Mouse (Mus musculus): ENCODE measurements at regions not wholly inside any gene's neighbourhood (a gene's known extent, or its start where the extent isn't known, plus 50 kb on each side); places are given as distances from the start of the nearest gene placed in this dataset.

DNA sequence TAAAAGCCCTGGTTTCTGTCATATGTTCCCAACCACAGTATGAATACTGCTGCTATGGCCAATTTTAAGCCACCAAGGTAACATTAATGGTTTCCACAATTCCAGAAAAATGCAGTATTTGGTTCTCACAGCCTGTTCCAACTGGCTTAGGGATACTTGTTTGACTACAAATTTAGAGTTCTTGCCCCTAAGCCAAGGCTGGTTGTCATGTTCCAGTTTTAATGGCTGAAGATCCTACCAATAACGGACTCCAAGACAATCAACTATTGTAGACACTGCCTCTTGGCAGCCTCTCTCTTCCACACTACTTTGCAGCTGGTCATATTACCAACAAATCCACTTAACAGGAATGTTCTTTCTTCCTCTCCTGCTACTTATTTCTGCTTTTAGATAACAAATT lies 470.0 kb upstream of the Mpdz start:
- ATAC-seq: no peak
- Histone ChIP-seq H3K27me3 (replicated peaks; ENCODE audit: control insufficient read depth, insufficient read depth, low read length) (no peaks in the 10 kb centered on the region), H3K4me2 (ENCODE audit: low read length) (no peak overlapping the region), H3K36me3 (ENCODE audit: control insufficient read depth, insufficient read depth) (no peaks in the 10 kb centered on the region), H3K9ac (replicated peaks; ENCODE audit: low read depth, low read length) (no peak overlapping the region), H3K4me1 (replicated peaks; ENCODE audit: control insufficient read depth, insufficient read depth, low read length) (no peaks in the 10 kb centered on the region; the same call in 1 of the 2 replicates), H3K27ac (ENCODE audit: low read length) (no peak overlapping the region), H3K4me3 (replicated peaks; ENCODE audit: low read length) (no peak overlapping the region), H3K9me3 (ENCODE audit: control insufficient read depth, low read length) (no peaks in the 10 kb centered on the region)
- 55% methylated on average over 1 of the region's 1 CpGs for WGBS

DNA sequence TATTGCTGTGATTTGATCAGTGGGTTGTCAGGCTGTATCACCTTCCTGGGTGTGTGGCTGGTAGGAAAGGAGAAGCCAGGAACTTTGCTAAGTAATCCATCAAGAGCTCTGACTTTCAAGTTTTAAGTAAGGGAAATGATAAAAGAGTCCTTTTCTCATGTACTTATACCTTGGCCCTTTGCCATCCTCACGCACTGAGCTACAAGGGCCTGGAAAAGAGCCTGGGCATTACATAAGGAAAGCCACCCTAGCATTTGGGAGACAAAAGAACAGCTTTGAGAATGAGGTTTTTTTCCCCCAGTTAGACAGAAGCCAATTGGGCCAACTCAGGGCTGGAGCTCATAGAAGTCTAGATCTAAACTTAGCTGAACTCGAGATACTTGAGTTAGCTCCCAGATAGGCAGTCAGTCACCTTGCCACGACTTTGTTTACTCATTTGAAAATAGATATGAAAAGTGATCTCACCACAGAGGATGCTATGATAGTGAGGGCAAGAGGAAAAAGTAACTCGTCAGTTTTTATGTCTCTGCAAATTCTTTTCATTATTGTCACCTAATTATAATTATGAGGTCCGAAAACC lies 457.4 kb upstream of the Mpdz start:
- no peaks in the 10 kb centered on the region for H3K27me3 ChIP-seq (replicated peaks; ENCODE audit: control insufficient read depth, insufficient read depth, low read length)
- WGBS: 71% methylated on average over 5 of the region's 5 CpGs
- H3K27ac ChIP-seq (ENCODE audit: low read length): no peak overlapping the region
- no peak for ATAC-seq
- H3K4me2 ChIP-seq (ENCODE audit: low read length): no peak overlapping the region
- H3K4me1 ChIP-seq (replicated peaks; ENCODE audit: control insufficient read depth, insufficient read depth, low read length): no peaks in the 10 kb centered on the region
- H3K9ac ChIP-seq (replicated peaks; ENCODE audit: low read depth, low read length): no peak overlapping the region
- H3K4me3 ChIP-seq (replicated peaks; ENCODE audit: low read length): no peak overlapping the region
- H3K36me3 ChIP-seq (ENCODE audit: control insufficient read depth, insufficient read depth): no peaks in the 10 kb centered on the region
- H3K9me3 ChIP-seq (ENCODE audit: control insufficient read depth, low read length): no peaks in the 10 kb centered on the region

DNA sequence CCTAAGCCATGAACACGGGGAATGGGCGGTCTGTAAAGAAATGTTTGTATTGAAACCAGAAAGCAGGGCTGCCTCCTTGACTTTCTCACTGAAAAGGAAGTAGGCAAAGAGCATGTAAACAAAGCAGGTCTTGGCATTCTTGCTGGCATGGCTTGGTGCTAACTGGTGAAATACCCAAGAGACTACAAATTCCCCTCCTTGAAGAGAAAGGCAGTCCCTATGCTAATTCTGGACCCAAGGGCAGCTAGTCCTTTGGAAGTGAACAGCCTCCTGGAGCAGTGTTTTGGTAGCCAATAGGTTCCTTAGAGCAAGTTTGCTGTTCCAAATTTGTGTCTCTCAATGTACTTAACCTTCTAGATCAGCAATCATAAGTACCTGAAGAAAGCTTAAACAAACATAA lies 456.0 kb upstream of the Mpdz start:
- H3K9me3 ChIP-seq (ENCODE audit: control insufficient read depth, low read length): no peaks in the 10 kb centered on the region
- 66% methylated on average over 2 of the region's 2 CpGs for WGBS
- no peak for ATAC-seq

DNA sequence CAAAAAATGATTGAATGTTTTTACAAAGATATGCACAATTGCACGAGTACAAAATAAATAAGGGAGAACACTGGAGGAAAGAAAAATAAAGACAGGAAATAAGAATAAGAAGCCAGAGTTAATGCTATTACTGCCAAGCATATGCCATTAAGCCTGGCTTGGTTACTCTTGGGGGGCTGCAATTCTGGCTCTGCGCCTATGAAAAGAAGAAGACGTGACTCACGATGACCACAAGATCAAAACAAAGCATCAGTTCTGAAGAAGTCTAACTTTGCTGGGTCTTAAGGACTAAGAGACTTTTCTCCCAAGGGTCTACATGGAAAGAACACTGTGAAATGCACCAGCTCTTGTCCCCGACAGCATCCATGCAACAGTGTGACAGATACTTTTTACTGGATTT lies 454.8 kb upstream of the Mpdz start:
- Histone ChIP-seq H3K4me1 (replicated peaks; ENCODE audit: control insufficient read depth, insufficient read depth, low read length) (no peaks in the 10 kb centered on the region), H3K9me3 (ENCODE audit: control insufficient read depth, low read length) (no peaks in the 10 kb centered on the region), H3K9ac (replicated peaks; ENCODE audit: low read depth, low read length) (no peak overlapping the region), H3K4me3 (replicated peaks; ENCODE audit: low read length) (no peak overlapping the region), H3K36me3 (ENCODE audit: control insufficient read depth, insufficient read depth) (no peaks in the 10 kb centered on the region), H3K27me3 (replicated peaks; ENCODE audit: control insufficient read depth, insufficient read depth, low read length) (no peaks in the 10 kb centered on the region), H3K27ac (ENCODE audit: low read length) (no peak overlapping the region), H3K4me2 (ENCODE audit: low read length) (no peak overlapping the region)
- 85% methylated on average over 5 of the region's 5 CpGs for WGBS
- ATAC-seq: no peak

More for the DNA sequence above, 456.0 kb upstream of the Mpdz start:
- Histone ChIP-seq H3K27ac (ENCODE audit: low read length) (no peak overlapping the region), H3K9ac (replicated peaks; ENCODE audit: low read depth, low read length) (no peak overlapping the region), H3K27me3 (replicated peaks; ENCODE audit: control insufficient read depth, insufficient read depth, low read length) (no peaks in the 10 kb centered on the region), H3K4me3 (replicated peaks; ENCODE audit: low read length) (no peak overlapping the region), H3K4me2 (ENCODE audit: low read length) (no peak overlapping the region), H3K4me1 (replicated peaks; ENCODE audit: control insufficient read depth, insufficient read depth, low read length) (no peaks in the 10 kb centered on the region), H3K36me3 (ENCODE audit: control insufficient read depth, insufficient read depth) (no peaks in the 10 kb centered on the region)

DNA sequence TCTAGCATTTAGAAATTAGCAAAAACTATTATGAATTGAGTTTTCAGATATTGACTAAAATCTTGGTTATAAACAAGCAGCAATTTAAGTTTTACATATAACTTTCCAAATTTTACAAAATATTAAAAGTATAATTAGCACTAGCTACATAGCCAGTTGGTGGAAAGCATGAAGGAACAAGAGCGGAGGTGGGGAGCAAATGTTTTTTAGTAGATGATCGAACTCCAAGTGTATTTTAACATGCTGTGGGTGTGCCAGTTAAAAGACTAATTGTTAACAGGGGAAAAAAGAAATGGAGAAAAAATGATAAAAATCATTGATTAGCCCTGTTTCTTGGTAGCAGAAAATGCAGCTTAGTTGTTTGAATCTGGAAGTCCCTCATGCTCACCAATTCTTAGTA lies 426.3 kb upstream of the Mpdz start:
- Histone ChIP-seq H3K4me3 (replicated peaks; ENCODE audit: low read length) (no peak overlapping the region), H3K4me1 (replicated peaks; ENCODE audit: control insufficient read depth, insufficient read depth, low read length) (no peaks in the 10 kb centered on the region), H3K9me3 (ENCODE audit: control insufficient read depth, low read length) (no peaks in the 10 kb centered on the region), H3K36me3 (ENCODE audit: control insufficient read depth, insufficient read depth) (no peaks in the 10 kb centered on the region), H3K27ac (ENCODE audit: low read length) (no peak overlapping the region), H3K9ac (replicated peaks; ENCODE audit: low read depth, low read length) (no peak overlapping the region), H3K27me3 (replicated peaks; ENCODE audit: control insufficient read depth, insufficient read depth, low read length) (no peaks in the 10 kb centered on the region), H3K4me2 (ENCODE audit: low read length) (no peak overlapping the region)
- ATAC-seq: no peak
- WGBS: 97% methylated on average over 2 of the region's 2 CpGs

DNA sequence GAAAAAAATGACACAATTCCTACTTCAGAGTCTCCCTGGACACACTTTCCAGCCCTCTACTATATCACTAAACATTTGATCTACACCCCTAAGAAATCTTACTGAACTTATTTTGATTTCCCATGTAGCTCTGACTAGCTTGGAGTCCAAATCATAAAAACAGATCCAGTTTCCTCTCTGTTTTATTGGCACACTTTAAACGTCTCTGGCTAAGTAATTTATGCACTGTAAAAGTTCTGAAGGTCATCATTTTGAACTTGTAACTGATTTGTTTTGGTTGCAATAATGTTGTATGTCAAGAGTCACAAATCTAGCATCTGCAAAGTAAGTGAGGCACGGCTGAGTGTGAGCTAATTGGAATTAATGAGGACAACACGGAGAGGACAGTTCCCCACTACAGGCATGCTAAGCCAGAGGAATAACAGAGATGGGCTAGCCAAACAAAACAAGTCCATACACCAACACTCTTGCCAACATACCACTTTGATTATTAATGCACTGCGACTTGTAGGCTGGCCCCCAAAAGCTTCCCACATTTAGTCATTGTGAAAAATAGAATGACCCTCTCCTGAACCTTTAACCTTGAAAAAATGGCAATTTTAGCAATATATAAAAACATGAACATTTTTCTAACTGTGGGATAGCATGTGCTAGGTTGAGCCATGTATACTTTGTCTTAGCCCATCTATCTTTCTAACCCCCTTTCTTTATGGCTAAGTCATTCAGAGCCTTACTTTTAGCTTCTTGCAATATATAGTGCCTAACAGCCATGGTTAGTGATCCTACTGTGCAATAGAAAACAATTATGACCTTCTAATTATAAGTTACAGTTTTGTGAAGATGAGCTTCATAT lies 399.3 kb upstream of the Mpdz start:
- Histone ChIP-seq H3K4me2 (ENCODE audit: low read length) (no peak overlapping the region), H3K9me3 (ENCODE audit: control insufficient read depth, low read length) (no peaks in the 10 kb centered on the region), H3K4me1 (replicated peaks; ENCODE audit: control insufficient read depth, insufficient read depth, low read length) (no peaks in the 10 kb centered on the region), H3K27me3 (replicated peaks; ENCODE audit: control insufficient read depth, insufficient read depth, low read length) (no peaks in the 10 kb centered on the region), H3K27ac (ENCODE audit: low read length) (no peak overlapping the region), H3K4me3 (replicated peaks; ENCODE audit: low read length) (no peak overlapping the region), H3K36me3 (ENCODE audit: control insufficient read depth, insufficient read depth) (no peaks in the 10 kb centered on the region), H3K9ac (replicated peaks; ENCODE audit: low read depth, low read length) (no peak overlapping the region)
- 61% methylated on average over 4 of the region's 4 CpGs for WGBS
- ATAC-seq: no peak

DNA sequence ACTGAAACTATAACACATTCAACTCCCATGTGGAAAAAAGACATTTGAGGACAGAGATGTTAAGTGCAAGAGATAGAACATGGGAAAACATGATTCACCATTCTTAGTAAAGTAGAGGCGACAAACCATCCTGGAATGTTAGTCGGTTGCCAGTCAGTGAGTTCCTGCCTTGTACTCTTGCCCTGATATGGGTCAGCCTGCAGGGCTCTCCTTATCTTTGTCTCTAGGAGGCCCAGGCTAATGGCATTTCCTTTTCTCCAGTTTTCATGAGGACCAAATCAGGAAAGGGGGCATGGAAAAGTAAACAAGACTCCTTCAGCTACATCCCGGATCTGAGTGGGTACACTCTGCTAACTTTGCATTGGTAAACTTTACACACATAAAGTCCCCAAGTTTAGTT lies 387.4 kb upstream of the Mpdz start:
- Histone ChIP-seq H3K27me3 (replicated peaks; ENCODE audit: control insufficient read depth, insufficient read depth, low read length) (no peaks in the 10 kb centered on the region), H3K27ac (ENCODE audit: low read length) (no peak overlapping the region), H3K9ac (replicated peaks; ENCODE audit: low read depth, low read length) (no peak overlapping the region), H3K36me3 (ENCODE audit: control insufficient read depth, insufficient read depth) (no peaks in the 10 kb centered on the region), H3K4me1 (replicated peaks; ENCODE audit: control insufficient read depth, insufficient read depth, low read length) (peaks cover 4% of the 10 kb centered on the region; the same call in 1 of the 2 replicates), H3K4me3 (replicated peaks; ENCODE audit: low read length) (no peak overlapping the region), H3K9me3 (ENCODE audit: control insufficient read depth, low read length) (no peaks in the 10 kb centered on the region), H3K4me2 (ENCODE audit: low read length) (no peak overlapping the region)
- ATAC-seq: no peak
- 85% methylated on average over 3 of the region's 3 CpGs for WGBS

DNA sequence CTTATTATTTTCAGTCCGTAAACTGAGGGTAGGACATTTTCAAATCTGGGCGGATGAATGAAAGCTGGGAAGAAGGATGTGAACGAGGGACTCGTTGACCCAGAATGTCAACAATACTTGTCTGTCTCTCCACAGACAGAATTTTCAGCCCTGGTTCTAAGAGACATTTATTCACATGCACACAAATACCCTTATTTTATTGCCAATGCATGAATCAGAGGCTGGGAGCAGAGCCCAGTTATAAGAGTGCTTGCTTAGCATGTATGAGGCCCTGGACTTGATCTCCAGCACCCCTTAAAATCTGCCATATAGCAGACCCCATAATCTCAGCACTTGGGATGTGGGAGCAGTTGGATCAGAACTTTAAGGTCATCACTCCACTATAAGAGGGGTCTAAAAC lies 384.8 kb upstream of the Mpdz start:
- Histone ChIP-seq H3K9me3 (ENCODE audit: control insufficient read depth, low read length) (no peaks in the 10 kb centered on the region), H3K27ac (ENCODE audit: low read length) (no peak overlapping the region), H3K4me3 (replicated peaks; ENCODE audit: low read length) (no peak overlapping the region), H3K27me3 (replicated peaks; ENCODE audit: control insufficient read depth, insufficient read depth, low read length) (no peaks in the 10 kb centered on the region), H3K9ac (replicated peaks; ENCODE audit: low read depth, low read length) (no peak overlapping the region), H3K4me2 (ENCODE audit: low read length) (no peak overlapping the region), H3K36me3 (ENCODE audit: control insufficient read depth, insufficient read depth) (no peaks in the 10 kb centered on the region), H3K4me1 (replicated peaks; ENCODE audit: control insufficient read depth, insufficient read depth, low read length) (peaks cover 4% of the 10 kb centered on the region; the same call in 1 of the 2 replicates)
- no peak for ATAC-seq
- WGBS: 62% methylated on average over 4 of the region's 4 CpGs

DNA sequence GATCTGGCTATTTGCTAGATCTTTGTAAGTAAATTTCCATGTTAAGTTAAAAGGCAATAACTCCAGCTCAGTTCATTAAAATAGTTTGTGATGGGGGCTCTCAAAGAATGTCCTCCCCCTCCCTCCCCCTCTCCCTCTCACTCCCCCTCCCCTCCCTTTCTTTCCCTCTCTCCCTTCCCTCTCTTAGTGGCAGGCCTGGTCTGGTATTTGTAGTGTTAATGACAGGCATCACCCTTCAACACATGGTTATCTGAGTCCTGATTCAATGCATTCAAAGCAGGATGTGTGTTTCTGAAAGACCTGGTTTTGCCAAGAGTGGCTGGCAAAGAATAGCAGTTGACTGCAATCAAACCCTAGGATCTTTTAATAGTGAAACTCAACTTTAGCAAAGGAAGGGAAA lies 383.4 kb upstream of the Mpdz start:
- peaks cover 4% of the 10 kb centered on the region; the same call in 1 of the 2 replicates for H3K4me1 ChIP-seq (replicated peaks; ENCODE audit: control insufficient read depth, insufficient read depth, low read length)
- no peak overlapping the region for H3K27ac ChIP-seq (ENCODE audit: low read length)
- no peaks in the 10 kb centered on the region for H3K27me3 ChIP-seq (replicated peaks; ENCODE audit: control insufficient read depth, insufficient read depth, low read length)
- H3K9ac ChIP-seq (replicated peaks; ENCODE audit: low read depth, low read length): no peak overlapping the region
- no peaks in the 10 kb centered on the region for H3K9me3 ChIP-seq (ENCODE audit: control insufficient read depth, low read length)
- no peak overlapping the region for H3K4me2 ChIP-seq (ENCODE audit: low read length)
- no peak for ATAC-seq
- H3K36me3 ChIP-seq (ENCODE audit: control insufficient read depth, insufficient read depth): no peaks in the 10 kb centered on the region
- H3K4me3 ChIP-seq (replicated peaks; ENCODE audit: low read length): no peak overlapping the region
